Mouse (Mus musculus) midbrain, embryonic 11.5 days (tissue): ENCODE measurements around the gene Smpdl3b. TPM values are rescaled to one million over a fixed set of nuclear protein-coding genes. Genes with fewer than 3 reads are reported as not detected.

Source experiments
- ATAC-seq: fragments of 200-750 bp; cut with Nextera tagmentation; 2 replicates; pipeline ENCODE4 v1.8.0; 2017; ENCODE audit warnings: moderate TSS enrichment, moderate library complexity; ENCODE audit not compliant: low FRiP score
- DNase-seq: peaks from one replicate; pipeline ENCODE4 v3.0.0; 2015; ENCODE audit warnings: low spot score; ENCODE audit errors: missing footprints
- H3K27ac ChIP-seq: fragments of 300-500 bp; sonication (generic); 2 replicates; pipeline ENCODE4 v1.5.1; 2014; ENCODE audit warnings: low read depth, low read length
- H3K27me3 ChIP-seq: fragments of 300-500 bp; sonication (generic); 2 replicates; pipeline ENCODE4 v1.6.1; 2014; ENCODE audit warnings: mild to moderate bottlenecking, low read length, moderate library complexity, mixed read lengths; ENCODE audit not compliant: control insufficient read depth, insufficient read depth
- H3K36me3 ChIP-seq: fragments of 300-500 bp; sonication (generic); 2 replicates; pipeline ENCODE4 v1.6.1; 2014; ENCODE audit warnings: mild to moderate bottlenecking, low read length, moderate library complexity, mixed read lengths; ENCODE audit not compliant: control insufficient read depth, insufficient read depth
- H3K4me1 ChIP-seq: fragments of 300-500 bp; sonication (generic); 2 replicates; pipeline ENCODE4 v1.6.1; 2014; ENCODE audit warnings: low read length; ENCODE audit not compliant: control insufficient read depth, insufficient read depth
- H3K4me2 ChIP-seq: fragments of 300-500 bp; sonication (generic); 2 replicates; pipeline ENCODE4 v1.6.1; 2014; ENCODE audit warnings: mild to moderate bottlenecking, moderate library complexity
- H3K4me3 ChIP-seq: fragments of 300-500 bp; sonication (generic); 2 replicates; pipeline ENCODE4 v1.5.1; 2014; ENCODE audit warnings: low read depth, low read length
- H3K9ac ChIP-seq: fragments of 300-500 bp; sonication (generic); 2 replicates; pipeline ENCODE4 v1.6.1; 2014; ENCODE audit warnings: low read length
- H3K9me3 ChIP-seq: fragments of 300-500 bp; sonication (generic); 2 replicates; pipeline ENCODE4 v1.6.1; 2016; ENCODE audit warnings: low read length; ENCODE audit not compliant: control insufficient read depth
- WGBS: fragments of 180-500 bp; shearing (Covaris S2); extraction: QIAGEN DNeasy Blood & Tissue Kit; methylation state at CpG from one replicate; pipeline ENCODE4 v1.1.7; 2014; 5-methylcytosine and 5-hydroxymethylcytosine counted together
- polyA plus RNA-seq: library from polyadenylated mRNA; unstranded; fragments of >200 nt; fragmentation: Nextera tagmentation; extraction: Ambion mirVana; gene quantifications from 2 replicates; pipeline ENCODE4 v1.2.1, GENCODE M21; 2014

Gene Smpdl3b
- polyA plus RNA-seq, 1 experiment from 2014 or later = 2.4 TPM

DNA sequence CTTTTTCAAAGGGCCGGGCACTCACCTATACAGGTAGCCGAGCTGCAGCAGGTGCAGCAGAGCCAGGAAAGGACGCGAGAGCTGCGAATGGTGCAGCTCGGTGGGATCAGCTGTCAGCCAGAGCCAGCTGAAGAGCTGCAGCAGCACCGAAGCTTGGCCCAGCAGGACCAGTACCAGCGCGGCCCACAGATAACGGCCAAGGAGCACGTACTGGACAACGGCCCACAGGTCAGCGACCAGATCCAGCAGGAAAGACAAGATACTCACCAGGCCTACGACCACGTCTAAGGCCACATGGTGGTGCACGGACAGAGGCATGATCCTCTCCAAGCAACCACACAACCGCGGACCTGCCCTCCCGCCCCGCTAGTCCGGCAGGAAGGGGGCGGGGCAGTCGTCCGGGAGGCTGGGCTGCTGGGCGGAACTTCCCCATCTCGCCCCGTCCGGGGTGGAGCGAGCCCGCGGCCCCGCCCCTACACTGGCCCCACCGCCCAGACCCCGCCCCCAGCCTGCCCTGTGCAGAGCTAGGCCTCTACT is 24.8 kb downstream of the Smpdl3b start, which contains the start of gene Xkr8:
Xkr8 (minus strand) TSS at position 399 of the 537 bp plus-strand sequence.
- WGBS = 2% methylated on average over 34 of the region's 34 CpGs
- DNase-seq = peak; percentile 98
- H3K27ac ChIP-seq = no peak within 1 kb of the TSS
- ATAC-seq = peak; percentile 98
- no peaks in the 10 kb centered on the region for H3K27me3 ChIP-seq
- H3K9me3 ChIP-seq = no peaks in the 10 kb centered on the region
- H3K4me3 ChIP-seq = peak within 1 kb of the TSS; percentile 57
- peak within 1 kb of the TSS; percentile 67 for H3K9ac ChIP-seq
- H3K36me3 ChIP-seq = no peaks in the 10 kb centered on the region
- peak within 1 kb of the TSS; percentile 89 for H3K4me2 ChIP-seq
- peaks cover 4% of the 10 kb centered on the region for H3K4me1 ChIP-seq

GRCm38 (mm10) chr4:132731616-132732015 is 25.4 kb downstream of the Smpdl3b start:
- Histone ChIP-seq H3K4me1 (peaks cover 4% of the 10 kb centered on the region), H3K36me3 (no peaks in the 10 kb centered on the region), H3K9ac (peak overlapping the region; percentile 67), H3K27ac (no peak overlapping the region), H3K27me3 (no peaks in the 10 kb centered on the region), H3K9me3 (no peaks in the 10 kb centered on the region), H3K4me2 (peak overlapping the region; percentile 89), H3K4me3 (peak overlapping the region; percentile 57)
- ATAC-seq = no peak
- no peak for DNase-seq
- whole genome bisulfite sequencing = 48% methylated on average over 12 of the region's 12 CpGs

DNA sequence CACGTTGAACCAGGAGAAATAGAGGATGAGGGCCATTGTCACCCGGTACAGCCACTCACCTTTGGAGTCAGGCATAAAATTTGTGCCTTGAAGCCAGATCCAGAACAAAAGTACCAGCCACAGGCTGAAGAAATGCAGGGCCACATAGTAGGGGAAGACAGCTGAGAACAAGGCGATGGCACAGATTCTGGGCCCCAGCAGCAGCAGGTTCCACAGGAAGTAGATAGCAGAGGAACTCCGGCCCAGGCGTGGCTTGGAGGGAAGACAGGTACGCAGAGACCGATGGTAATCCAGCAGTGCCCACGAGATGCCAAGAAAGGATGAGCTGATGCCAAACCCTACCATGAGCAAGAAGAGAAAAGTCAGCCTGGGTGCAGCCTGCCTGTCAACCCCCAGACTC is 28.8 kb downstream of the Smpdl3b start:
- no peaks in the 10 kb centered on the region for H3K27me3 ChIP-seq
- DNase-seq = peak; percentile 65
- 89% methylated on average over 8 of the region's 8 CpGs for WGBS
- H3K4me3 ChIP-seq = no peak overlapping the region
- H3K27ac ChIP-seq = no peak overlapping the region
- peaks cover 3% of the 10 kb centered on the region; the same call in 1 of the 2 replicates for H3K36me3 ChIP-seq
- H3K9me3 ChIP-seq = no peaks in the 10 kb centered on the region
- H3K4me1 ChIP-seq = peaks cover 4% of the 10 kb centered on the region
- no peak overlapping the region for H3K4me2 ChIP-seq
- no peak overlapping the region for H3K9ac ChIP-seq
- ATAC-seq = no peak

DNA sequence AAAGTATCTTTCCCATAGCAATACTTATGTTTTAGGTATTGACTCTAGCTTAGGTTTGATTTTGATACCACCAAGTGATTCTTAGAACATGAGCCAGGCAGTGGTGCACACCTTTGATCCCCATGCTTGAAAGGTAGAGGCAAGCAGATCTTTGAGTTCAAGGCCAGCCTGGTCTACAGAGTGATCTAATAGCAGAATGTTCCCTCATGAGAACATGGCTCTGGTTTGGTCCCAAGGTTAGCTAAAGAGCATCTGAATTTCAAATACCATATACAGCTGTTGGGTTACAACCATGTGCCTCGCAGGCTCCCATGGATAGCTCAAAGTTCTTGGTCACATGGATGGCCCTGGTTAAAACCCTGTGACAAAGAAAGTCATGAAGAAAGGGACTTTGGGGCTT is 38.8 kb downstream of the Smpdl3b start:
- DNase-seq (peak; percentile 70), ATAC-seq (no peak)
- Histone ChIP-seq H3K27me3 (no peaks in the 10 kb centered on the region), H3K4me1 (no peaks in the 10 kb centered on the region), H3K27ac (no peak overlapping the region), H3K4me2 (no peak overlapping the region), H3K4me3 (no peak overlapping the region), H3K36me3 (peaks cover 2% of the 10 kb centered on the region), H3K9me3 (no peaks in the 10 kb centered on the region), H3K9ac (no peak overlapping the region)
- 97% methylated on average over 1 of the region's 1 CpGs for WGBS

DNA sequence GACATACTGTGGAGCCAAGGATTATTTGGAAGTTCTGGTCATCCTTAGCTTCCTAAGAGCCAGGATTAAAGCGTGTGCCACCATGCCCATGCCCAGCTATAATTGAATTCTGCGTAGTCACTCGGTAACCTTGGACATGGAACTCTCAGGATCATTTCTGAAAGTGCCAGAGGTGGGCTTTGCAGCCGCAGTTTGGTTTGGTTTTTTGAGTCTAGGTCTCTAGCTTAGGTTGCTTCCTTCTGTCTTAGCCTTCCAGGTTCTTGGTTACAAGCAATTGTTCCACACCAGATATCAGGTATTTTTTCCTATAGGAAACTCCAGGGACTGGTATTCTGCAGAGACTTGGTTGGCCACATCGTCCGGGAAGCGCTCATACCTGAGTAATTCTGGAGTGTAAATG is 43.9 kb downstream of the Smpdl3b start:
- WGBS = 95% methylated on average over 7 of the region's 7 CpGs
- Histone ChIP-seq H3K9me3 (no peaks in the 10 kb centered on the region), H3K4me3 (no peak overlapping the region), H3K4me1 (no peaks in the 10 kb centered on the region), H3K4me2 (no peak overlapping the region), H3K36me3 (peaks cover 20% of the 10 kb centered on the region), H3K27ac (no peak overlapping the region), H3K27me3 (no peaks in the 10 kb centered on the region), H3K9ac (no peak overlapping the region)
- no peak for ATAC-seq
- DNase-seq = peak; percentile 53

GRCm38 (mm10) chr4:132706885-132707284 is 50.2 kb downstream of the Smpdl3b start:
- H3K9me3 ChIP-seq = no peaks in the 10 kb centered on the region
- DNase-seq = no peak
- WGBS = 95% methylated on average over 8 of the region's 8 CpGs
- H3K4me1 ChIP-seq = no peaks in the 10 kb centered on the region
- H3K36me3 ChIP-seq = peaks cover 25% of the 10 kb centered on the region
- no peak overlapping the region for H3K4me3 ChIP-seq
- no peak for ATAC-seq
- H3K9ac ChIP-seq = no peak overlapping the region
- H3K4me2 ChIP-seq = no peak overlapping the region
- no peak overlapping the region for H3K27ac ChIP-seq
- H3K27me3 ChIP-seq = no peaks in the 10 kb centered on the region

DNA sequence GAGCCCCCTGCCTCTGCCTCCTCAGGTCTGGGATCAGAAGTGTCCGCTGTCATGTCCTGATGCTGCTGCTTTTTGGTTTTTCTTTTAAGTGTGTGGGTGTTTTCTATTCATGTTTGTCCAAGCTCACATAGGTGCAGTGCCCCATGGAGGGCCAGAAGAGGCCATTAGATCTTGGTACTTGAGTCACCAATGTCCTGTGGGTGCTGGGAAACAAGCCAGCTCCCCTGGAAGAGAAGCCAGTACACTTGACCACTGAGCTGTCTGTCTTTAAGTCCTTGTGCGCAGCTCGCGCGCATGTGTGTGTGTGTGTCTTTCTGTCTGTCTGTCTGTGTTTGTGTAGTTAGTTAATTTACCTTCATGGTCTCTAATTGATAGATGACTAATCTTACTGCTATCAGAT is 55.0 kb downstream of the Smpdl3b start:
- Histone ChIP-seq H3K9me3 (no peaks in the 10 kb centered on the region), H3K4me2 (no peak overlapping the region), H3K4me3 (no peak overlapping the region), H3K27ac (no peak overlapping the region), H3K36me3 (peaks cover 13% of the 10 kb centered on the region; the same call in 1 of the 2 replicates), H3K4me1 (no peaks in the 10 kb centered on the region), H3K9ac (no peak overlapping the region), H3K27me3 (no peaks in the 10 kb centered on the region)
- WGBS = 96% methylated on average over 5 of the region's 5 CpGs
- ATAC-seq (no peak), DNase-seq (no peak)

- Histone ChIP-seq H3K4me3 (no peak overlapping the region), H3K9ac (no peak overlapping the region), H3K4me1 (no peaks in the 10 kb centered on the region), H3K9me3 (no peaks in the 10 kb centered on the region), H3K27ac (no peak overlapping the region), H3K36me3 (peaks cover 7% of the 10 kb centered on the region; the same call in 1 of the 2 replicates), H3K4me2 (no peak overlapping the region), H3K27me3 (no peaks in the 10 kb centered on the region)
- DNase-seq (peak; percentile 57), ATAC-seq (no peak)
- 94% methylated on average over 3 of the region's 3 CpGs for WGBS
These were observed 63.7 kb downstream of the Smpdl3b start for GRCm38 (mm10) chr4:132693366-132693765.

GRCm38 (mm10) chr4:132689634-132690033 is 67.4 kb downstream of the Smpdl3b start:
- no peaks in the 10 kb centered on the region for H3K27me3 ChIP-seq
- H3K27ac ChIP-seq = no peak overlapping the region
- no peak overlapping the region for H3K4me3 ChIP-seq
- H3K4me1 ChIP-seq = no peaks in the 10 kb centered on the region
- H3K36me3 ChIP-seq = peaks cover 5% of the 10 kb centered on the region; the same call in 1 of the 2 replicates
- no peak overlapping the region for H3K4me2 ChIP-seq
- DNase-seq = peak; percentile 45
- H3K9me3 ChIP-seq = no peaks in the 10 kb centered on the region
- no peak overlapping the region for H3K9ac ChIP-seq
- no peak for ATAC-seq
- 88% methylated on average over 2 of the region's 2 CpGs for WGBS
